Comparison of ENCODE assay signal across 27 mouse cellular contexts in the genomic region with DNA sequence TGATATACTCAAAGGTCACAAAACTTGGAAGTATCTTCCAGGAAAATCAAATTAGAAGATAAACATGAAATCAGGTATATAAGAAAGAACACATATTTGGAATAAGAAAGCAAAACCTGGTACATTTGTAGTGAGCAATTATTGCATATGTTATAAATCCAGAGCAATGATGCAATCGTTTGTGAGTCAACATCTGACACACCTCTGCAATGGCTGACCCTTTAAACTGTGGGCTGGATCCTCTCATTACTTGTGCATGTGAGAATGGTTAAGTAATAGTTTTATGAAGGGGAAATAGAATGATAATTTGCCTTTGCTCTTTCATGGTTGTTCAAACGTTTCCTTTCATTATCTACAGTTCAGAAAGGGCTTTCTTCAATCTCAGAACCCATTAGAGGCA.
DNase-seq lines count a peak whose midpoint lies in the region; ATAC-seq and TF ChIP-seq lines count a peak whose summit lies in the region.
"Had no signal": no experiment of that assay in that cellular context is flagged by ENCODE, and none has a peak within 500 bp of the region (broad histone marks: within the 10 kb centered on the region; RNA-seq: fewer than 3 reads in every experiment).

No protein-coding gene starts in this region.

- peak; percentile 41; the same call in 1 of the 2 replicates for ATAC-seq in intestine, embryonic 15.5 days
- peak; percentile 69 for ATAC-seq in intestine, postnatal 0 days
- ATAC-seq in midbrain, embryonic 16.5 days: no peak
- no peak for ATAC-seq in hindbrain, embryonic 14.5 days (ENCODE audit: low FRiP score)
- ATAC-seq: activated CD4-positive, CD25-positive, alpha-beta regulatory T cell, adult 4 months; forebrain, embryonic 14.5 days; forebrain, embryonic 16.5 days; Patski had no signal

- 61% methylated on average over 2 of the region's 2 CpGs for WGBS in intestine, embryonic 15.5 days
- 39% methylated on average over 2 of the region's 2 CpGs for WGBS in intestine, postnatal 0 days
- WGBS in small intestine, adult 2 months: 22% methylated on average over 2 of the region's 2 CpGs
- 91% methylated on average over 2 of the region's 2 CpGs for WGBS in midbrain, embryonic 16.5 days
- WGBS in hindbrain, embryonic 14.5 days: 90% methylated on average over 2 of the region's 2 CpGs

- H3K27me3 ChIP-seq in C2C12 (ENCODE audit: control insufficient read depth, insufficient read depth, insufficient read length): no peaks in the 10 kb centered on the region
- H3K27me3 ChIP-seq in intestine, embryonic 15.5 days (replicated peaks): no peaks in the 10 kb centered on the region
- H3K27me3 ChIP-seq in intestine, postnatal 0 days (replicated peaks; ENCODE audit: control insufficient read depth, insufficient read depth, low read length): no peaks in the 10 kb centered on the region
- H3K27me3 ChIP-seq in small intestine, adult 2 months (ENCODE audit: control insufficient read depth, insufficient read depth, low read length): no peaks in the 10 kb centered on the region
- H3K27me3 ChIP-seq in midbrain, embryonic 16.5 days (ENCODE audit: control insufficient read depth, insufficient read depth, low read depth, low read length): no peaks in the 10 kb centered on the region
- H3K27me3 ChIP-seq in hindbrain, embryonic 14.5 days (ENCODE audit: control insufficient read depth, insufficient read depth, low read length): no peaks in the 10 kb centered on the region
- H3K27me3 ChIP-seq: embryonic facial prominence, embryonic 13.5 days; embryonic facial prominence, embryonic 15.5 days; forebrain, embryonic 12.5 days; Patski had no signal

- H3K4me3 ChIP-seq in C2C12 (ENCODE audit: insufficient read depth, poor library complexity, severe bottlenecking): no peak overlapping the region
- H3K4me3 ChIP-seq in intestine, embryonic 15.5 days (replicated peaks): no peak overlapping the region
- no peak overlapping the region for H3K4me3 ChIP-seq in intestine, postnatal 0 days (ENCODE audit: low read depth, low read length)
- no peak overlapping the region for H3K4me3 ChIP-seq in small intestine, adult 2 months (ENCODE audit: low read depth, low read length)
- no peak overlapping the region for H3K4me3 ChIP-seq in midbrain, embryonic 16.5 days (ENCODE audit: low read depth, low read length)
- H3K4me3 ChIP-seq in hindbrain, embryonic 14.5 days (replicated peaks; ENCODE audit: low read length): no peak overlapping the region
- H3K4me3 ChIP-seq: embryonic facial prominence, embryonic 13.5 days; embryonic facial prominence, embryonic 15.5 days; erythroblast, embryonic 14.5 days; forebrain, embryonic 10.5 days; forebrain, embryonic 12.5 days had no signal

- TF ChIP-seq POLR2A in small intestine, adult 2 months (IDR thresholded peaks at IDR 0.05; ENCODE audit: low read depth, low read length): no peak

- no peaks in the 10 kb centered on the region for H3K79me3 ChIP-seq in C2C12 (ENCODE audit: low read depth)

- no peak overlapping the region for H3K9ac ChIP-seq in intestine, embryonic 15.5 days
- H3K9ac ChIP-seq in intestine, postnatal 0 days (ENCODE audit: low read depth, low read length): no peak overlapping the region
- no peak overlapping the region for H3K9ac ChIP-seq in midbrain, embryonic 16.5 days (ENCODE audit: low read depth, low read length)
- H3K9ac ChIP-seq in hindbrain, embryonic 14.5 days: no peak overlapping the region
- H3K9ac ChIP-seq: embryonic facial prominence, embryonic 13.5 days; embryonic facial prominence, embryonic 15.5 days; forebrain, embryonic 12.5 days had no signal

- H3K4me1 ChIP-seq in intestine, embryonic 15.5 days (replicated peaks): 0 out of 2 replicates have a peak, but pooled peaks cover 7% of the 10 kb centered on the region
- H3K4me1 ChIP-seq in intestine, postnatal 0 days (replicated peaks; ENCODE audit: control insufficient read depth, insufficient read depth, low read length): 0 out of 2 replicates have a peak, but pooled peaks cover 8% of the 10 kb centered on the region
- peaks cover 8% of the 10 kb centered on the region; the same call in 1 of the 2 replicates for H3K4me1 ChIP-seq in small intestine, adult 2 months (ENCODE audit: control insufficient read depth, insufficient read depth, insufficient read length, low read length)
- 0 out of 2 replicates have a peak, but pooled peaks cover 3% of the 10 kb centered on the region for H3K4me1 ChIP-seq in midbrain, embryonic 16.5 days (ENCODE audit: control insufficient read depth, insufficient read depth, low read length)
- peaks cover 8% of the 10 kb centered on the region; the same call in 1 of the 2 replicates for H3K4me1 ChIP-seq in hindbrain, embryonic 14.5 days (replicated peaks; ENCODE audit: control insufficient read depth, insufficient read depth, low read length)
- H3K4me1 ChIP-seq: embryonic facial prominence, embryonic 13.5 days; embryonic facial prominence, embryonic 15.5 days; forebrain, embryonic 12.5 days had no signal

- no peaks in the 10 kb centered on the region for H3K36me3 ChIP-seq in C2C12 (ENCODE audit: control insufficient read depth, insufficient read depth)
- no peaks in the 10 kb centered on the region for H3K36me3 ChIP-seq in intestine, embryonic 15.5 days
- no peaks in the 10 kb centered on the region for H3K36me3 ChIP-seq in intestine, postnatal 0 days (ENCODE audit: control insufficient read depth, insufficient read depth)
- no peaks in the 10 kb centered on the region for H3K36me3 ChIP-seq in small intestine, adult 2 months (ENCODE audit: control insufficient read depth, insufficient read depth, low read length)
- no peaks in the 10 kb centered on the region for H3K36me3 ChIP-seq in midbrain, embryonic 16.5 days (ENCODE audit: control insufficient read depth, insufficient read depth, low read length)
- no peaks in the 10 kb centered on the region for H3K36me3 ChIP-seq in hindbrain, embryonic 14.5 days (replicated peaks; ENCODE audit: control insufficient read depth, insufficient read depth)
- H3K36me3 ChIP-seq: embryonic facial prominence, embryonic 13.5 days; embryonic facial prominence, embryonic 15.5 days; forebrain, embryonic 10.5 days; forebrain, embryonic 12.5 days had no signal

- DNase-seq in hindbrain, embryonic 14.5 days (ENCODE audit: low spot score): no peak
- no peak for DNase-seq in left cerebral cortex, postnatal 25 days (ENCODE audit: low spot score in 2 of 2)
- no peak for DNase-seq in gastrocnemius, adult 8-10 months (ENCODE audit: low spot score in 2 of 2)
- DNase-seq: adrenal gland, adult 8-10 months; adrenal gland, postnatal 14 days; adrenal gland, postnatal 36 days; B cell, adult 2 months; cerebellum, adult 11-12 months; cerebellum, adult 2 months; cerebellum, adult 9-11 months; cerebellum, postnatal 14 days; cerebellum, postnatal 36 days; embryo, embryonic 11 days had no signal

- H3K9me3 ChIP-seq in intestine, embryonic 15.5 days: no peaks in the 10 kb centered on the region
- H3K9me3 ChIP-seq in intestine, postnatal 0 days (ENCODE audit: control insufficient read depth): no peaks in the 10 kb centered on the region
- no peaks in the 10 kb centered on the region for H3K9me3 ChIP-seq in midbrain, embryonic 16.5 days (replicated peaks; ENCODE audit: control insufficient read depth, low read length, poor library complexity, severe bottlenecking)
- H3K9me3 ChIP-seq in hindbrain, embryonic 14.5 days (ENCODE audit: control insufficient read depth, low read length): no peaks in the 10 kb centered on the region
- H3K9me3 ChIP-seq: embryonic facial prominence, embryonic 13.5 days; embryonic facial prominence, embryonic 15.5 days; forebrain, embryonic 10.5 days; forebrain, embryonic 12.5 days had no signal

- TF ChIP-seq CTCF in C2C12 (IDR thresholded peaks at IDR 0.05; ENCODE audit: control insufficient read depth, insufficient read depth, insufficient read length): no peak
- TF ChIP-seq CTCF in intestine, postnatal 0 days (IDR thresholded peaks at IDR 0.05; ENCODE audit: low read depth): no peak
- no peak for TF ChIP-seq CTCF in small intestine, adult 2 months (IDR thresholded peaks at IDR 0.05; ENCODE audit: extremely low read depth, insufficient read length, insufficient replicate concordance, low read depth, low read length)

- H3K79me2 ChIP-seq in C2C12 (ENCODE audit: control insufficient read depth, insufficient read depth): no peaks in the 10 kb centered on the region

- H3K27ac ChIP-seq in intestine, embryonic 15.5 days: no peak overlapping the region
- H3K27ac ChIP-seq in intestine, postnatal 0 days (ENCODE audit: low read depth, low read length): no peak overlapping the region
- H3K27ac ChIP-seq in small intestine, adult 2 months (ENCODE audit: insufficient read depth, low read depth, low read length): 0 out of 2 replicates have a peak overlapping the region, but pooled peaks have one; percentile 26
- H3K27ac ChIP-seq in midbrain, embryonic 16.5 days (ENCODE audit: low read length): no peak overlapping the region
- H3K27ac ChIP-seq in hindbrain, embryonic 14.5 days: no peak overlapping the region
- H3K27ac ChIP-seq: embryonic facial prominence, embryonic 13.5 days; embryonic facial prominence, embryonic 15.5 days; forebrain, embryonic 10.5 days; forebrain, embryonic 12.5 days had no signal

- H3K4me2 ChIP-seq in intestine, embryonic 15.5 days (replicated peaks): no peak overlapping the region
- H3K4me2 ChIP-seq in intestine, postnatal 0 days (replicated peaks; ENCODE audit: low read depth): no peak overlapping the region
- no peak overlapping the region for H3K4me2 ChIP-seq in midbrain, embryonic 16.5 days (ENCODE audit: low read length)
- no peak overlapping the region for H3K4me2 ChIP-seq in hindbrain, embryonic 14.5 days (replicated peaks)
- H3K4me2 ChIP-seq: embryonic facial prominence, embryonic 13.5 days; embryonic facial prominence, embryonic 15.5 days; forebrain, embryonic 12.5 days had no signal

- intact Hi-C loops in left cerebral cortex, postnatal 25 days (cut with DNase I): no loop called here

- H3ac ChIP-seq in C2C12 (ENCODE audit: control insufficient read depth, insufficient read length, low read depth): no peak overlapping the region

TF ChIP-seq in C2C12, 6 proteins besides CTCF, POLR2A, EP300 and RAD21:
- TF ChIP-seq CEBPB (IDR thresholded peaks at IDR 0.05; ENCODE audit: low read depth): peak; percentile 84
- no peak for TF ChIP-seq MYOG (IDR thresholded peaks at IDR 0.05; ENCODE audit: control insufficient read depth, extremely low read depth, insufficient read length)
TF ChIP-seq in C2C12: peak in this region for 1.

Comparison
In these comparisons a context has a peak if more than half of its experiments do, and no peak if none do; other contexts are left out.
1. ATAC-seq: peak in intestine, embryonic 15.5 days (single experiment) and intestine, postnatal 0 days (single experiment); none in midbrain, embryonic 16.5 days (single experiment) and hindbrain, embryonic 14.5 days (single experiment).